Mouse (Mus musculus) heart, postnatal 0 days (tissue): ENCODE measurements around the gene Egfr. TPM values are rescaled to one million over a fixed set of nuclear protein-coding genes. Genes with fewer than 3 reads are reported as not detected.

ENCODE experiments used
- ATAC-seq: fragments of 200-750 bp; cut with Nextera tagmentation; 2 replicates; pipeline ENCODE4 v1.8.0; 2017; ENCODE audit warnings: low read depth, moderate number of reproducible peaks, moderate library complexity; ENCODE audit not compliant: insufficient read depth
- DNase-seq: peaks from one replicate; pipeline ENCODE4 v3.0.0-alpha.2; 2016; ENCODE audit warnings: low spot score
- H3K27ac ChIP-seq: fragments of 300-500 bp; sonication (generic); 2 replicates; pipeline ENCODE4 v1.5.1; 2014; ENCODE audit warnings: low read depth, mild to moderate bottlenecking
- H3K27me3 ChIP-seq: fragments of 300-500 bp; sonication (generic); 2 replicates; pipeline ENCODE4 v1.6.1; 2014; ENCODE audit warnings: low read length, mixed read lengths; ENCODE audit not compliant: control insufficient read depth, insufficient read depth
- H3K36me3 ChIP-seq: fragments of 300-500 bp; sonication (generic); replicated peaks from 2 replicates; pipeline ENCODE4 v1.6.1; 2014; ENCODE audit warnings: low read length, mixed read lengths; ENCODE audit not compliant: control insufficient read depth, insufficient read depth
- H3K4me1 ChIP-seq: fragments of 300-500 bp; sonication (generic); 2 replicates; pipeline ENCODE4 v1.6.1; 2014; ENCODE audit warnings: antibody characterized with exemption; ENCODE audit not compliant: control insufficient read depth, insufficient read depth
- H3K4me2 ChIP-seq: fragments of 300-500 bp; sonication (generic); 2 replicates; pipeline ENCODE4 v1.6.1; 2014; ENCODE audit warnings: low read depth, mild to moderate bottlenecking, low read length, moderate library complexity
- H3K4me3 ChIP-seq: fragments of 300-500 bp; sonication (generic); 2 replicates; pipeline ENCODE4 v1.5.1; 2014; ENCODE audit warnings: low read depth, low read length
- H3K9ac ChIP-seq: fragments of 300-500 bp; sonication (generic); replicated peaks from 2 replicates; pipeline ENCODE4 v1.6.1; 2014; ENCODE audit warnings: low read depth, low read length, mixed read lengths
- H3K9me3 ChIP-seq: fragments of 300-500 bp; sonication (generic); replicated peaks from 2 replicates; pipeline ENCODE4 v1.6.1; 2016; ENCODE audit warnings: low read length; ENCODE audit not compliant: control insufficient read depth
- CTCF ChIP-seq: IDR thresholded peaks from 2 replicates; pipeline ENCODE4 v1.5.1; 2016; ENCODE audit warnings: antibody characterized with exemption, control low read depth, low read depth
- EP300 ChIP-seq: IDR thresholded peaks from 2 replicates; pipeline ENCODE4 v1.6.1; 2016; ENCODE audit warnings: antibody characterized with exemption, low read depth
- WGBS: fragments of 180-500 bp; shearing (Covaris S2); extraction: QIAGEN DNeasy Blood & Tissue Kit; methylation state at CpG from one replicate; pipeline ENCODE4 v1.1.7; 2014; 5-methylcytosine and 5-hydroxymethylcytosine counted together
- polyA plus RNA-seq: library from polyadenylated mRNA; unstranded; fragments of >200 nt; fragmentation: Nextera tagmentation; extraction: Ambion mirVana; gene quantifications from 2 replicates; pipeline ENCODE4 v1.2.1, GENCODE M21; 2015
- total RNA-seq: library from RNA; depleted of rRNA; stranded (reverse); fragments of >200 nt; gene quantifications from 2 replicates; pipeline ENCODE4 v1.2.3, GENCODE M21; 2014; ENCODE audit warnings: low replicate concordance

The Egfr gene
- total and polyA plus RNA-seq, 2 experiments from 2014 or later = 1.2 to 2.5 TPM

DNA sequence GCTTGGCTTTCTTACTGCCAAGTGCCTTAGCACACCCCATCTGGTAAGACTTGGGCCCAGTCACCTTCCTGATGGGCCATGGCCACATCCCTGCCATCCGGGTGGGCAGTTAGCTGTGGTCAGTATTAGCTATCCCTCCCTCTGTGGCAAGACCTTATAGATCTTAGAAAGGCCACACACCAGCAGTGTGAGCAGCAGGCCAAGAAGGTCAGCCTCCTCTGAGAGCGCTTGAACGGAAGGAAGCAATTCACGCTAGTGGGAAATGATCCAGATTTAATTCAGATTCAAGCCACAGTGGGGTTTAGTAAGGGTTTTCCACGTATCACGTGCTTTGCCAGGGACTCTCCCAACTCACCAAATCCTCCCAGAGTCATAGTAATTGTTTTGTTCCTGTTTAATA, 96.9 kb downstream of the Egfr start:
- Histone ChIP-seq H3K9me3 (no peaks in the 10 kb centered on the region), H3K4me1 (no peaks in the 10 kb centered on the region), H3K27ac (no peak overlapping the region), H3K4me3 (no peak overlapping the region), H3K27me3 (no peaks in the 10 kb centered on the region), H3K36me3 (no peaks in the 10 kb centered on the region), H3K4me2 (no peak overlapping the region), H3K9ac (no peak overlapping the region)
- TF ChIP-seq CTCF (no peak), EP300 (no peak)
- DNase-seq (no peak), ATAC-seq (no peak)
- WGBS = 60% methylated on average over 6 of the region's 6 CpGs

- Histone ChIP-seq H3K4me1 (no peaks in the 10 kb centered on the region), H3K4me3 (no peak overlapping the region), H3K4me2 (no peak overlapping the region), H3K27me3 (no peaks in the 10 kb centered on the region), H3K9me3 (no peaks in the 10 kb centered on the region), H3K27ac (no peak overlapping the region), H3K36me3 (no peaks in the 10 kb centered on the region), H3K9ac (no peak overlapping the region)
- ATAC-seq (no peak), DNase-seq (no peak)
- TF ChIP-seq CTCF (no peak), EP300 (no peak)
- 48% methylated on average over 1 of the region's 1 CpGs for WGBS
These were observed 99.4 kb downstream of the Egfr start for GRCm38 (mm10) chr11:16851361-16851760.

- ATAC-seq (no peak), DNase-seq (no peak)
- TF ChIP-seq CTCF (no peak), EP300 (no peak)
- Histone ChIP-seq H3K9me3 (no peaks in the 10 kb centered on the region), H3K27ac (no peak overlapping the region), H3K4me2 (no peak overlapping the region), H3K4me3 (no peak overlapping the region), H3K9ac (no peak overlapping the region), H3K4me1 (no peaks in the 10 kb centered on the region), H3K36me3 (no peaks in the 10 kb centered on the region), H3K27me3 (no peaks in the 10 kb centered on the region)
- 42% methylated on average over 2 of the region's 2 CpGs for WGBS
These were observed 102.1 kb downstream of the Egfr start for GRCm38 (mm10) chr11:16854111-16854510.

DNA sequence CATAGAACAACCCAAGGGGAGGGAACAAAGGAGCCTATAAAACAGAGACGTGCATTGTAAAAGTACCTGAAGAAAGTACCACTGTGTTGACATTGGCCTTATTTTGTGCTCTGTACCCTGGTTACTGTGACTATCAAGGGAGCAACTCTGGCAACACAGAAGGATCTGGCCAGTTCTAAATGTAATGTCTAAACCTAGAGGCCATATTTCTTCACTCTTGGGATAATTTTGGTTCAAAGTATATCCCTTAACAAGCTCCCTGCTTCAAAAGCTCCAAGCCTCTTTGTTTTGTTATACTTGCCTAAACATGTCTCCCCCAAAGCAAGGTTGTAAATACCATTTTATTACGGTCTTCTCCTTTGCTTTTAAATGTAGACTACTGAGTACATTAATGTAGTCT, 105.3 kb downstream of the Egfr start:
- 80% methylated on average over 2 of the region's 2 CpGs for WGBS
- H3K27me3 ChIP-seq = no peaks in the 10 kb centered on the region
- no peak overlapping the region for H3K4me3 ChIP-seq
- H3K9ac ChIP-seq = no peak overlapping the region
- DNase-seq = no peak
- no peaks in the 10 kb centered on the region for H3K9me3 ChIP-seq
- H3K4me1 ChIP-seq = no peaks in the 10 kb centered on the region
- no peak for ATAC-seq
- H3K4me2 ChIP-seq = no peak overlapping the region
- TF ChIP-seq CTCF (no peak), EP300 (no peak)
- no peaks in the 10 kb centered on the region for H3K36me3 ChIP-seq
- H3K27ac ChIP-seq = no peak overlapping the region

- Histone ChIP-seq H3K27ac (no peak overlapping the region), H3K27me3 (no peaks in the 10 kb centered on the region), H3K4me3 (no peak overlapping the region), H3K4me1 (peaks cover 8% of the 10 kb centered on the region; the same call in 1 of the 2 replicates), H3K9me3 (no peaks in the 10 kb centered on the region), H3K4me2 (no peak overlapping the region), H3K36me3 (no peaks in the 10 kb centered on the region), H3K9ac (no peak overlapping the region)
- no peak for DNase-seq
- WGBS = 42% methylated on average over 6 of the region's 6 CpGs
- TF ChIP-seq CTCF = no peak
- no peak for TF ChIP-seq EP300
- ATAC-seq = no peak
These were observed 109.0 kb downstream of the Egfr start for GRCm38 (mm10) chr11:16861037-16861436.

GRCm38 (mm10) chr11:16863547-16863946, 111.5 kb downstream of the Egfr start:
- H3K4me1 ChIP-seq = peaks cover 8% of the 10 kb centered on the region; the same call in 1 of the 2 replicates
- H3K9ac ChIP-seq = no peak overlapping the region
- no peak for DNase-seq
- TF ChIP-seq CTCF = 0 out of 2 replicates have a peak, but pooled peaks have one; percentile 21
- TF ChIP-seq EP300 = no peak
- no peak overlapping the region for H3K27ac ChIP-seq
- no peaks in the 10 kb centered on the region for H3K36me3 ChIP-seq
- no peaks in the 10 kb centered on the region for H3K9me3 ChIP-seq
- H3K4me3 ChIP-seq = no peak overlapping the region
- no peak for ATAC-seq
- H3K27me3 ChIP-seq = 0 out of 2 replicates have a peak, but pooled peaks cover 5% of the 10 kb centered on the region
- H3K4me2 ChIP-seq = no peak overlapping the region
